Mouse (Mus musculus) heart, embryonic 12.5 days (tissue): ENCODE measurements around the gene Mapk11. TPM values are rescaled to one million over a fixed set of nuclear protein-coding genes. Genes with fewer than 3 reads are reported as not detected.

Experiments used
- ATAC-seq: fragments of 200-750 bp; cut with Nextera tagmentation; 2 replicates; pipeline ENCODE4 v1.8.0; 2017; ENCODE audit warnings: moderate TSS enrichment, moderate library complexity; ENCODE audit not compliant: insufficient number of reproducible peaks, low FRiP score
- H3K27ac ChIP-seq: fragments of 300-500 bp; sonication (generic); 2 replicates; pipeline ENCODE4 v1.5.1; 2016; ENCODE audit warnings: mild to moderate bottlenecking, moderate library complexity; ENCODE audit not compliant: poor library complexity, severe bottlenecking
- H3K27me3 ChIP-seq: fragments of 300-500 bp; sonication (generic); replicated peaks from 2 replicates; pipeline ENCODE4 v1.6.1; 2016; ENCODE audit warnings: mild to moderate bottlenecking, moderate library complexity
- H3K36me3 ChIP-seq: fragments of 300-500 bp; sonication (generic); 2 replicates; pipeline ENCODE4 v1.6.1; 2016; ENCODE audit warnings: mild to moderate bottlenecking, moderate library complexity
- H3K4me1 ChIP-seq: fragments of 300-500 bp; sonication (generic); replicated peaks from 2 replicates; pipeline ENCODE4 v1.6.1; 2016; ENCODE audit warnings: mild to moderate bottlenecking
- H3K4me2 ChIP-seq: fragments of 300-500 bp; sonication (generic); 2 replicates; pipeline ENCODE4 v1.6.1; 2016; ENCODE audit warnings: mild to moderate bottlenecking, moderate library complexity
- H3K4me3 ChIP-seq: fragments of 300-500 bp; sonication (generic); 2 replicates; pipeline ENCODE4 v1.5.1; 2016; ENCODE audit warnings: mild to moderate bottlenecking
- H3K9ac ChIP-seq: fragments of 300-500 bp; sonication (generic); 2 replicates; pipeline ENCODE4 v1.6.1; 2016; ENCODE audit warnings: mild to moderate bottlenecking, moderate library complexity
- H3K9me3 ChIP-seq: fragments of 300-500 bp; sonication (generic); replicated peaks from 2 replicates; pipeline ENCODE4 v1.6.1; 2016; ENCODE audit warnings: mild to moderate bottlenecking, moderate library complexity
- WGBS: fragments of 180-500 bp; shearing (Covaris S2); methylation state at CpG from one replicate; pipeline ENCODE4 v1.1.7; 2016; 5-methylcytosine and 5-hydroxymethylcytosine counted together
- polyA plus RNA-seq: library from polyadenylated mRNA; unstranded; fragments of >200 nt; fragmentation: Nextera tagmentation; extraction: Ambion mirVana; gene quantifications from 2 replicates; pipeline ENCODE4 v1.2.1, GENCODE M21; 2016

The Mapk11 gene
- polyA plus RNA-seq, 1 experiment from 2014 or later: 3.7 TPM

DNA sequence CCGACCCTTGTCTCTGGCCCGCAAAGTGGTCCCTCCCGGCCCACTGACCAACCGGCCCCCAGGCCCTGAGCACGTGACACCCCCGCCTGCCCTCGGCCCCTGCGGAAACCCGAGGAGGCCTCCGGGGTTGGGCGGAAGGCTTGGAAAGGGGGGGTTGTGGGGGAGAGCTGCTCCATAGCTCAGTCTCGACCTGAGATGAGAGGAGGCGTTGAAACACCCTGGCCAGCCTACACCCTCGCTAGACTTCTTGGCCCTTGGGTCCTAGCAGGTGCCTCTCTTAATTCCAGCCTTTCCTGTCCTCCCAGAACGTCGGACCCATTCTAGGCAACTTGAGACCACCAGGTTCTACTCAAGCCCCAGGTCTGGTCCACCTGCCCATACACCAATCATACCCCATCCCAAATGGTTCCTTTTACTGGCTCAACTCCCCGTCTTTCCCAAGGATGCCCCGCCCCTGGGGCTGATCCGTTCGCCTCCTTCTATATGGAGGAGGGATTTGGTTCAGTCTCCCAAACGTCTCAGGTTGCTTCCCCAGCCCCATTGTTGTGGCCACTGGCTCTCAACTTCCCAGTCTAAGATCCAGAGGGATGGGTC lies 8.7 kb downstream of the Mapk11 start, which contains the start of gene Mapk12:
Gene Mapk12, minus strand, starts transcription at position 45 of the 594 bp plus-strand sequence.
- 2% methylated on average over 21 of the region's 21 CpGs for WGBS
- peaks cover 59% of the 10 kb centered on the region for H3K27me3 ChIP-seq
- no peaks in the 10 kb centered on the region for H3K36me3 ChIP-seq
- peak within 1 kb of the TSS; percentile 75 for H3K4me3 ChIP-seq
- H3K9me3 ChIP-seq: no peaks in the 10 kb centered on the region
- peak within 1 kb of the TSS; percentile 98 for H3K4me2 ChIP-seq
- peaks cover 38% of the 10 kb centered on the region for H3K4me1 ChIP-seq
- ATAC-seq: peak; percentile 80
- H3K9ac ChIP-seq: peak within 1 kb of the TSS; percentile 75
- H3K27ac ChIP-seq: peak within 1 kb of the TSS; percentile 7; the same call in 1 of the 2 replicates

DNA sequence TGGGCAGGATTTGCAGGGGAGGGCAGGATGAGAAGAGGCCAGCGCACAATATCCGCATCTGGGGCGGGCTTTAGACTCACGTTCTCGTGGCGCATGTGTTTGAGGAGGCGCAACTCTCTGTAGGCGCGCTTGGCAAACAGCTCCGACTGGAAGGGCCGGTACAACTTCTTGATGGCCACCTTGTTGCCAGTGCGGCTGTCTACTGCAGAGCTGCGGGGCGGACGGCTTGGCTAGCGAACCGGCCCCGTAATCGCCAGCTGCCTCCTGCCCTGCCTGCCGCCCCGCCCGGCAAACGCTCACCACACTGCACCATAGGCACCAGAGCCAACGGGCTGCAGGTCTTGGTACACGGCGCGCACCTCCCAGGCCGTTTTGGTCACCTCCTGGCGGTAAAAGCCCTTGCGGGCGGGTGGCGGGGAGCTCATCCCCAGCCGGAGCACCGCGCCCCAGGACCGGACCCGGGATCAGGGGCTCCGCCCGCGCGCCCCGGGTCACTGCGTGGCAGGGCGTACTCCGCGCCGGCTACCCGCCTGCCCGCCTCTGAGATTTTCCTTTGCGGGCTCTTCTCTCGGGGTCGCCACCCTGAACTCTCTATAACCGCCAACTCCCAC lies 9.3 kb downstream of the Mapk11 start:
- Histone ChIP-seq H3K27ac (peak overlapping the region; percentile 7; the same call in 1 of the 2 replicates), H3K36me3 (peaks cover 2% of the 10 kb centered on the region; the same call in 1 of the 2 replicates), H3K9me3 (no peaks in the 10 kb centered on the region), H3K27me3 (peaks cover 53% of the 10 kb centered on the region), H3K9ac (peak overlapping the region; percentile 75), H3K4me1 (peaks cover 38% of the 10 kb centered on the region), H3K4me3 (peak overlapping the region; percentile 75), H3K4me2 (peak overlapping the region; percentile 98)
- peak; percentile 20 for ATAC-seq
- WGBS: under 1% methylated on average over 53 of the region's 53 CpGs

GRCm38 (mm10) chr15:89138531-89138930 lies 10.9 kb downstream of the Mapk11 start:
- ATAC-seq: no peak
- H3K36me3 ChIP-seq: peaks cover 6% of the 10 kb centered on the region; the same call in 1 of the 2 replicates

DNA sequence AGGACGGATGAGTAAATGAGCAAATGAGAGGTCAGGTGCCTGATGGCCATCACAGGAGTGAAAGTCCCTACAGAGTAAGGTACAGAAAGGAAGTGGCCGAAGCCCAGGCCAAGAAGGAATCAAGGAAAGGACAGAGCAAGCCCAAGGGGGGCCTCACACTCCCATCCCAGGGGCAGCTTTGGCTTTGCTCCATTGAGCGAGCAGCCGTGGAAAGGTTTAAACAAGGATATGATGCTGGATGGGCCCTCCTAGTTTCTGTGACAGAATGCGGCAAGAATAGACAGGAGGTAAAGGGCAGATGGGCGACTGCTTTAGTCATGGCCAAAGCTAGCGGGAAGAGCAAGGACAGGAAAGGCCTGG lies 11.4 kb downstream of the Mapk11 start:
- ATAC-seq: no peak
- Histone ChIP-seq H3K9ac (no peak overlapping the region), H3K27me3 (peaks cover 33% of the 10 kb centered on the region), H3K4me2 (peak overlapping the region; percentile 56; the same call in 1 of the 2 replicates), H3K4me3 (no peak overlapping the region), H3K36me3 (peaks cover 10% of the 10 kb centered on the region), H3K4me1 (peaks cover 38% of the 10 kb centered on the region), H3K9me3 (no peaks in the 10 kb centered on the region), H3K27ac (no peak overlapping the region)
- 75% methylated on average over 7 of the region's 7 CpGs for WGBS

More at GRCm38 (mm10) chr15:89138531-89138930, 10.9 kb downstream of the Mapk11 start:
- Histone ChIP-seq H3K9me3 (no peaks in the 10 kb centered on the region), H3K4me2 (no peak overlapping the region), H3K27ac (no peak overlapping the region), H3K4me1 (peaks cover 38% of the 10 kb centered on the region), H3K27me3 (peaks cover 38% of the 10 kb centered on the region), H3K4me3 (no peak overlapping the region), H3K9ac (no peak overlapping the region)
- WGBS: 95% methylated on average over 5 of the region's 6 CpGs

DNA sequence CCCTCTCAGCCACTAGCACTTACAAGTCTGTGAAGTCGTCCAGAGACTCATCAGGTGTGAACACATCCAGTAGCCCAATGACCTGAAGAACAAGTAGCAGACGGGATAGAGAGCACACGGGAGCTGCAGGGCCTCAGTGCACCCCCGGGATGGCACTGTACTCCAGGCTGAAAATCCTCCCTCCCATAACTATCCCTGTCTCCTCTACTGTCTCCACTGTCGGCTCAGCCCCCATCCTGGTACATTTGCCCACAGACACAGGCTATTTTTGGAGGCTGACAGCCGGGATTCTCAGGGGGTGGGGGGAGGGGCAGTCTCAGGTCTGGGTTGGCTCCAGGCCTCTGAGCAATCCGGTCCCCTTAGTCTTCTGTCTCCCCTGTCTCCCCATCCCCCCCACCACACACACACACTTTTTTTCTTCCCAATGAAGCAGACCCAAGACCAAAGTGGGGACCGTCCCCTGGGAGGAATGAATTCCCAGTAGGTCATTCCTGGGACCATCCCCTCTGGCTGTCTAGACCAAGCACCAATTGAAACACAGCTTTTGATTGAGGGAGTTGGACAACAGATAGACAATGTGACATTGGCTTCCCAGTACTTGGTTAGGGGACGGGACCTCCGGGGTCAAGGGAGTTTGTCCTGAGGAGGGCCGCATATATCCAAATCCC lies 11.9 kb downstream of the Mapk11 start:
- Histone ChIP-seq H3K9me3 (no peaks in the 10 kb centered on the region), H3K4me1 (peaks cover 38% of the 10 kb centered on the region), H3K4me2 (peak overlapping the region; percentile 56), H3K36me3 (peaks cover 15% of the 10 kb centered on the region), H3K27me3 (peaks cover 28% of the 10 kb centered on the region), H3K9ac (peak overlapping the region; percentile 52; the same call in 1 of the 2 replicates), H3K4me3 (peak overlapping the region; percentile 23; the same call in 1 of the 2 replicates), H3K27ac (peak overlapping the region; percentile 67; the same call in 1 of the 2 replicates)
- 44% methylated on average over 11 of the region's 11 CpGs for WGBS
- ATAC-seq: no peak

GRCm38 (mm10) chr15:89136461-89137155 lies 12.8 kb downstream of the Mapk11 start:
- Histone ChIP-seq H3K36me3 (peaks cover 21% of the 10 kb centered on the region), H3K27ac (no peak overlapping the region), H3K9ac (no peak overlapping the region), H3K27me3 (peaks cover 19% of the 10 kb centered on the region), H3K4me3 (no peak overlapping the region), H3K4me2 (peak overlapping the region; percentile 56; the same call in 1 of the 2 replicates), H3K4me1 (peaks cover 31% of the 10 kb centered on the region), H3K9me3 (no peaks in the 10 kb centered on the region)
- no peak for ATAC-seq
- 83% methylated on average over 5 of the region's 5 CpGs for WGBS

- ATAC-seq: no peak
- H3K4me1 ChIP-seq: peaks cover 12% of the 10 kb centered on the region
- peaks cover 36% of the 10 kb centered on the region for H3K36me3 ChIP-seq
- H3K4me2 ChIP-seq: no peak overlapping the region
- H3K27ac ChIP-seq: no peak overlapping the region
- no peaks in the 10 kb centered on the region for H3K9me3 ChIP-seq
- WGBS: 75% methylated on average over 3 of the region's 3 CpGs
- no peaks in the 10 kb centered on the region for H3K27me3 ChIP-seq
- no peak overlapping the region for H3K9ac ChIP-seq
- no peak overlapping the region for H3K4me3 ChIP-seq
These were observed 18.1 kb downstream of the Mapk11 start for GRCm38 (mm10) chr15:89131316-89131715.

- Histone ChIP-seq H3K4me1 (peaks cover 12% of the 10 kb centered on the region), H3K27ac (no peak overlapping the region), H3K4me3 (no peak overlapping the region), H3K9me3 (no peaks in the 10 kb centered on the region), H3K36me3 (peaks cover 38% of the 10 kb centered on the region), H3K4me2 (no peak overlapping the region), H3K27me3 (no peaks in the 10 kb centered on the region), H3K9ac (no peak overlapping the region)
- ATAC-seq: no peak
These were observed 19.2 kb downstream of the Mapk11 start for GRCm38 (mm10) chr15:89130245-89130644.

DNA sequence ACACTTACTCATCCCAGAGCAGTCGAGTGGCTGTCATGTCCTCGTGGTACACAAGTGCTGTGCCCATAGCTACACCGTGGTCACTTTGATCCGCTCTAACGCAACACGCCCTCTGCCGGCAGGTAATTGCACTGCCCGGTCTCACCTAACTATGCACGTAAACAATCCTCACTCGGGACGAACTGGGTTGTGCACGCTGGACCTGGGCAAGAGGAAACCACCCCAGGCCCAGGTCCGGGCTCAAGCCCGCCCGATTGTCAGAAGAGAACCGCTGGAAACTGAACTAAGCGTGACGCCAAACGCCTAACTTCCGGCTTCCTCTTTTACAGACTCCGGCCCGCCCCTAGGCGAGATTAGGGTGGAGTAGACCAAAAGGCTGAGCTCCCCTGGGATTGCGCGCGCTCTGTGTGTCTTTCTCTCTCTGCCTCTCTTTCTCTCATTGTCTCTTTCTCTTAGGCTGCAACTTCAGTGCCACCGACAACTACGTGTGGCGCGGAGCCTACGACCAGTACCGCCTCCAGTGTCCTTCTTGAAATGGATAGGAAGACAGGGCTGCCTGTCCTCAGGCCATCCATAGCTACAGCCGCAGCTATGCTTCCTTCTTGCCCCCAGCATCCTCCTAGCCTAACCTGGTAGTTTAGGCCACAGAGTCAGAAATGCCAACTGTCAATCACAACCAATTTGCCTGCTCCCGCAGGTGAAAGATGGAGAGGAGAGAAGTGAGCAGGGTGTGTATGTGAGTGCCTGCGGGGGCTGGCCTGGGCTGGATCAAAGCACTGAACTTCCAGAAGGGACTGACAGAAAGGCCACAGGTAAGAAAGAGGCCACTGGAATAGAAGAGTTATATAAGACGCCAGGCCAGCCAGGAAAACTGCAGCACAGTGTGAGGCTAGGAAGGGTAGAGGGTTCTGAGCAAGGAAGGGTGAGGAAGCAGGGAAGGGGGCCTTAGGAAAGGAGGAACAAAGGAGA lies 20.8 kb downstream of the Mapk11 start, which contains the start of gene Hdac10:
Gene Hdac10, minus strand, starts transcription at position 319 of the 969 bp plus-strand sequence.
- H3K36me3 ChIP-seq: peaks cover 37% of the 10 kb centered on the region
- no peaks in the 10 kb centered on the region for H3K27me3 ChIP-seq
- H3K27ac ChIP-seq: peak within 1 kb of the TSS; percentile 77
- H3K9ac ChIP-seq: peak within 1 kb of the TSS; percentile 82
- H3K4me1 ChIP-seq: peaks cover 16% of the 10 kb centered on the region
- peak within 1 kb of the TSS; percentile 67 for H3K4me3 ChIP-seq
- 4% methylated on average over 36 of the region's 36 CpGs for WGBS
- H3K9me3 ChIP-seq: no peaks in the 10 kb centered on the region
- peak; percentile 89 for ATAC-seq
- peak within 1 kb of the TSS; percentile 81 for H3K4me2 ChIP-seq

DNA sequence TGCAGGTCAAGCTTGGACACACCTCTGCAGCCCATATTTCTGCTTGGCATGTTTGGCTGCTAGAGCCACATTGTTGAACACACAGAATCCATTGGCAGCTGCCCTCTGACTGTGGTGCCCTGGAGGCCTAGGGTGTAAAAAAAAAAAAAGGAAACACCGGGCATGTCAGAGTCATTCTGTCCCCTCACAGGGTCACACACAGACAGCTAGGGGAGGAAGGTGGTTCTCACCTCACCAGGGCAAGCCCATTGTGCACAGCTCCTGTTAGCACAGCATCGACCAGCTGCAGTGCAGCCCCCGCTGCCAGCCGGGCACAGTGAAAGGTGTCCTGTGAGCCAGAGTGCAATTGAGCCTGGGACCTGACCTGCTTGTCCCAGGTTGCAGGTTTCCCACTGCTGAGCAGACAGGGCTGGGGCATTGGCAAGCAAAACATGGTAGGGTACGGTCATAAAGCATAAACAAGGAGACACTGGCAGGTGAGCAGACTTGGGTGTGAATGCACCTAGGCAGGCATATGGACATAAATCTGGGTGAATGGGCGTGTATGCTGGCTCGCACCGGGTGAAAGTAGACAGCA lies 22.0 kb downstream of the Mapk11 start:
- H3K4me3 ChIP-seq: peak overlapping the region; percentile 67
- no peaks in the 10 kb centered on the region for H3K9me3 ChIP-seq
- H3K4me1 ChIP-seq: peaks cover 20% of the 10 kb centered on the region
- ATAC-seq: no peak
- H3K36me3 ChIP-seq: peaks cover 28% of the 10 kb centered on the region
- 86% methylated on average over 8 of the region's 8 CpGs for WGBS
- no peaks in the 10 kb centered on the region for H3K27me3 ChIP-seq
- peak overlapping the region; percentile 82 for H3K9ac ChIP-seq
- peak overlapping the region; percentile 81 for H3K4me2 ChIP-seq
- no peak overlapping the region for H3K27ac ChIP-seq
